Mouse (Mus musculus) kidney, embryonic 16.5 days (tissue): Measurements from ENCODE around the gene Lrch1. TPM values are rescaled to one million over a fixed set of nuclear protein-coding genes. Genes with fewer than 3 reads are reported as not detected.
A peak's percentile ranks its signal among the peaks of the same experiment; 100 is the strongest.

Source experiments
- ATAC-seq: fragments of 200-750 bp; cut with Nextera tagmentation; 2 replicates; pipeline ENCODE4 v1.8.0; 2017; ENCODE audit warnings: moderate TSS enrichment; ENCODE audit not compliant: low FRiP score, low TSS enrichment
- H3K27ac ChIP-seq: fragments of 300-500 bp; sonication (generic); 2 replicates; pipeline ENCODE4 v1.5.1; 2014; ENCODE audit warnings: low read length
- H3K27me3 ChIP-seq: fragments of 300-500 bp; sonication (generic); 2 replicates; pipeline ENCODE4 v1.6.1; 2014; ENCODE audit warnings: low read length, control low read depth, mixed read lengths; ENCODE audit not compliant: insufficient read depth
- H3K36me3 ChIP-seq: fragments of 300-500 bp; sonication (generic); 2 replicates; pipeline ENCODE4 v1.6.1; 2014; ENCODE audit warnings: low read length, control low read depth, mixed read lengths; ENCODE audit not compliant: insufficient read depth
- H3K4me1 ChIP-seq: fragments of 300-500 bp; sonication (generic); 2 replicates; pipeline ENCODE4 v1.6.1; 2014; ENCODE audit warnings: low read length, control low read depth, mixed read lengths; ENCODE audit not compliant: insufficient read depth
- H3K4me2 ChIP-seq: fragments of 300-500 bp; sonication (generic); replicated peaks from 2 replicates; pipeline ENCODE4 v1.6.1; 2014; ENCODE audit warnings: low read depth, low read length
- H3K4me3 ChIP-seq: fragments of 300-500 bp; sonication (generic); 2 replicates; pipeline ENCODE4 v1.5.1; 2014; ENCODE audit warnings: mild to moderate bottlenecking, low read length
- H3K9ac ChIP-seq: fragments of 300-500 bp; sonication (generic); replicated peaks from 2 replicates; pipeline ENCODE4 v1.6.1; 2014; ENCODE audit warnings: low read length
- H3K9me3 ChIP-seq: fragments of 300-500 bp; sonication (generic); 2 replicates; pipeline ENCODE4 v1.6.1; 2016; ENCODE audit warnings: low read length, control low read depth
- WGBS: fragments of 180-500 bp; shearing (Covaris S2); extraction: QIAGEN DNeasy Blood & Tissue Kit; methylation state at CpG from one replicate; pipeline ENCODE4 v1.1.7; 2014; 5-methylcytosine and 5-hydroxymethylcytosine counted together
- polyA plus RNA-seq: library from polyadenylated mRNA; unstranded; fragments of >200 nt; fragmentation: Nextera tagmentation; extraction: Ambion mirVana; gene quantifications from 2 replicates; pipeline ENCODE4 v1.2.1, GENCODE M21; 2015

The Lrch1 gene
- polyA plus RNA-seq, 1 experiment from 2014 or later: 18.3 TPM

GRCm38 (mm10) chr14:74925951-74926517 lies 21.6 kb downstream of the Lrch1 start:
- Histone ChIP-seq H3K36me3 (peaks cover 6% of the 10 kb centered on the region; the same call in 1 of the 2 replicates), H3K4me2 (no peak overlapping the region), H3K9me3 (peaks cover 5% of the 10 kb centered on the region; the same call in 1 of the 2 replicates), H3K4me3 (no peak overlapping the region), H3K27me3 (no peaks in the 10 kb centered on the region), H3K9ac (no peak overlapping the region), H3K27ac (no peak overlapping the region), H3K4me1 (peaks cover 47% of the 10 kb centered on the region)
- 45% methylated on average over 9 of the region's 9 CpGs for WGBS
- ATAC-seq: peak; percentile 16

- H3K9ac ChIP-seq: no peak overlapping the region
- ATAC-seq: no peak
- H3K4me2 ChIP-seq: no peak overlapping the region
- no peak overlapping the region for H3K27ac ChIP-seq
- WGBS: 72% methylated on average over 3 of the region's 3 CpGs
- peaks cover 47% of the 10 kb centered on the region for H3K4me1 ChIP-seq
- peaks cover 6% of the 10 kb centered on the region; the same call in 1 of the 2 replicates for H3K36me3 ChIP-seq
- peaks cover 5% of the 10 kb centered on the region; the same call in 1 of the 2 replicates for H3K9me3 ChIP-seq
- H3K4me3 ChIP-seq: no peak overlapping the region
- H3K27me3 ChIP-seq: no peaks in the 10 kb centered on the region
Observed at GRCm38 (mm10) chr14:74924521-74924920, 23.2 kb downstream of the Lrch1 start.

- Histone ChIP-seq H3K27ac (no peak overlapping the region), H3K4me1 (peaks cover 47% of the 10 kb centered on the region), H3K27me3 (no peaks in the 10 kb centered on the region), H3K9me3 (peaks cover 5% of the 10 kb centered on the region; the same call in 1 of the 2 replicates), H3K4me2 (no peak overlapping the region), H3K4me3 (no peak overlapping the region), H3K9ac (0 out of 2 replicates have a peak overlapping the region, but pooled peaks have one; percentile 12), H3K36me3 (peaks cover 6% of the 10 kb centered on the region; the same call in 1 of the 2 replicates)
- 44% methylated on average over 2 of the region's 2 CpGs for WGBS
- ATAC-seq: no peak
Observed at GRCm38 (mm10) chr14:74924031-74924430, 23.6 kb downstream of the Lrch1 start.

GRCm38 (mm10) chr14:74922039-74922736 lies 25.5 kb downstream of the Lrch1 start:
- Histone ChIP-seq H3K4me3 (no peak overlapping the region), H3K27ac (peak overlapping the region; percentile 65), H3K36me3 (peaks cover 6% of the 10 kb centered on the region; the same call in 1 of the 2 replicates), H3K9ac (no peak overlapping the region), H3K4me2 (0 out of 2 replicates have a peak overlapping the region, but pooled peaks have one; percentile 6), H3K4me1 (peaks cover 55% of the 10 kb centered on the region), H3K27me3 (no peaks in the 10 kb centered on the region), H3K9me3 (peaks cover 5% of the 10 kb centered on the region; the same call in 1 of the 2 replicates)
- 58% methylated on average over 12 of the region's 12 CpGs for WGBS
- peak; percentile 44; the same call in 1 of the 2 replicates for ATAC-seq

- WGBS: 63% methylated on average over 9 of the region's 9 CpGs
- peak overlapping the region; percentile 6; the same call in 1 of the 2 replicates for H3K4me2 ChIP-seq
- peaks cover 54% of the 10 kb centered on the region for H3K4me1 ChIP-seq
- H3K27ac ChIP-seq: peak overlapping the region; percentile 65
- H3K9me3 ChIP-seq: peaks cover 5% of the 10 kb centered on the region; the same call in 1 of the 2 replicates
- H3K9ac ChIP-seq: no peak overlapping the region
- peak; percentile 32 for ATAC-seq
- H3K36me3 ChIP-seq: peaks cover 6% of the 10 kb centered on the region; the same call in 1 of the 2 replicates
- H3K27me3 ChIP-seq: no peaks in the 10 kb centered on the region
- H3K4me3 ChIP-seq: no peak overlapping the region
Observed at GRCm38 (mm10) chr14:74921471-74921870, 26.2 kb downstream of the Lrch1 start.

GRCm38 (mm10) chr14:74919132-74919531 lies 28.5 kb downstream of the Lrch1 start:
- no peak overlapping the region for H3K4me3 ChIP-seq
- H3K27me3 ChIP-seq: no peaks in the 10 kb centered on the region
- no peak overlapping the region for H3K27ac ChIP-seq
- no peak overlapping the region for H3K4me2 ChIP-seq
- H3K9me3 ChIP-seq: no peaks in the 10 kb centered on the region
- 76% methylated on average over 7 of the region's 7 CpGs for WGBS
- no peak overlapping the region for H3K9ac ChIP-seq
- ATAC-seq: no peak
- no peaks in the 10 kb centered on the region; the same call in 1 of the 2 replicates for H3K36me3 ChIP-seq
- H3K4me1 ChIP-seq: peaks cover 66% of the 10 kb centered on the region

- WGBS: 84% methylated on average over 5 of the region's 5 CpGs
- Histone ChIP-seq H3K4me3 (no peak overlapping the region), H3K9me3 (no peaks in the 10 kb centered on the region), H3K4me2 (no peak overlapping the region), H3K9ac (no peak overlapping the region), H3K36me3 (no peaks in the 10 kb centered on the region; the same call in 1 of the 2 replicates), H3K27ac (no peak overlapping the region), H3K27me3 (no peaks in the 10 kb centered on the region), H3K4me1 (peaks cover 66% of the 10 kb centered on the region)
- no peak for ATAC-seq
Observed at GRCm38 (mm10) chr14:74918521-74919103, 29.1 kb downstream of the Lrch1 start.

GRCm38 (mm10) chr14:74917504-74918124 lies 30.1 kb downstream of the Lrch1 start:
- Histone ChIP-seq H3K27ac (no peak overlapping the region), H3K4me1 (peaks cover 75% of the 10 kb centered on the region), H3K27me3 (no peaks in the 10 kb centered on the region), H3K4me3 (no peak overlapping the region), H3K4me2 (no peak overlapping the region), H3K36me3 (no peaks in the 10 kb centered on the region; the same call in 1 of the 2 replicates), H3K9me3 (no peaks in the 10 kb centered on the region), H3K9ac (no peak overlapping the region)
- WGBS: 84% methylated on average over 5 of the region's 5 CpGs
- no peak for ATAC-seq

GRCm38 (mm10) chr14:74916691-74917090 lies 31.0 kb downstream of the Lrch1 start:
- H3K27ac ChIP-seq: peak overlapping the region; percentile 76

More at GRCm38 (mm10) chr14:74916691-74917090, 31.0 kb downstream of the Lrch1 start:
- ATAC-seq: no peak
- H3K4me2 ChIP-seq: peak overlapping the region; percentile 38; the same call in 1 of the 2 replicates
- no peaks in the 10 kb centered on the region for H3K27me3 ChIP-seq
- H3K9ac ChIP-seq: no peak overlapping the region
- H3K9me3 ChIP-seq: no peaks in the 10 kb centered on the region
- H3K4me1 ChIP-seq: peaks cover 68% of the 10 kb centered on the region
- H3K36me3 ChIP-seq: no peaks in the 10 kb centered on the region; the same call in 1 of the 2 replicates
- WGBS: 57% methylated on average over 4 of the region's 4 CpGs
- no peak overlapping the region for H3K4me3 ChIP-seq
